Mouse (Mus musculus): ENCODE data around the gene Kdr. TPM values are rescaled to one million over a fixed set of nuclear protein-coding genes. Genes with fewer than 3 reads are reported as not detected.

The Kdr gene
- polyA plus RNA-seq, 1 experiment from 2014 or later: 46.4 TPM

GRCm38 (mm10) chr5:75962558-75962957 lies 15.7 kb downstream of the Kdr start:
- no peaks in the 10 kb centered on the region for H3K27me3 ChIP-seq (replicated peaks; ENCODE audit: insufficient read depth, low read length)
- H3K4me1 ChIP-seq (ENCODE audit: insufficient read depth, low read depth, low read length): no peaks in the 10 kb centered on the region
- no peak overlapping the region for H3K27ac ChIP-seq (ENCODE audit: low read length)
- TF ChIP-seq EP300 (IDR thresholded peaks at IDR 0.05) (no peak), CTCF (IDR thresholded peaks at IDR 0.05) (no peak)
- no peak overlapping the region for H3K4me2 ChIP-seq (replicated peaks; ENCODE audit: low read depth, low read length)
- WGBS: 78% methylated on average over 12 of the region's 12 CpGs
- no peaks in the 10 kb centered on the region for H3K36me3 ChIP-seq (ENCODE audit: insufficient read depth, low read length)
- ATAC-seq (no peak), DNase-seq (ENCODE audit: low spot score) (no peak)
- H3K4me3 ChIP-seq (ENCODE audit: low read depth, low read length): no peak overlapping the region
- no peak overlapping the region for H3K9ac ChIP-seq (replicated peaks; ENCODE audit: low read depth)
- H3K9me3 ChIP-seq (ENCODE audit: low read length): no peaks in the 10 kb centered on the region

GRCm38 (mm10) chr5:75961741-75962469 lies 16.4 kb downstream of the Kdr start:
- H3K4me2 ChIP-seq (replicated peaks; ENCODE audit: low read depth, low read length): no peak overlapping the region
- DNase-seq (ENCODE audit: low spot score): peak; percentile 40
- WGBS: 55% methylated on average over 19 of the region's 19 CpGs

GRCm38 (mm10) chr5:75959809-75960208 lies 18.4 kb downstream of the Kdr start:
- Histone ChIP-seq H3K4me2 (replicated peaks; ENCODE audit: low read depth, low read length) (no peak overlapping the region), H3K27me3 (replicated peaks; ENCODE audit: insufficient read depth, low read length) (no peaks in the 10 kb centered on the region), H3K27ac (ENCODE audit: low read length) (no peak overlapping the region), H3K4me3 (ENCODE audit: low read depth, low read length) (no peak overlapping the region), H3K4me1 (ENCODE audit: insufficient read depth, low read depth, low read length) (no peaks in the 10 kb centered on the region), H3K9ac (replicated peaks; ENCODE audit: low read depth) (no peak overlapping the region), H3K9me3 (ENCODE audit: low read length) (no peaks in the 10 kb centered on the region), H3K36me3 (ENCODE audit: insufficient read depth, low read length) (no peaks in the 10 kb centered on the region)
- TF ChIP-seq CTCF (IDR thresholded peaks at IDR 0.05): no peak
- TF ChIP-seq EP300 (IDR thresholded peaks at IDR 0.05): no peak
- no peak for ATAC-seq
- WGBS: 71% methylated on average over 3 of the region's 3 CpGs
- no peak for DNase-seq (ENCODE audit: low spot score)

More at GRCm38 (mm10) chr5:75961741-75962469, 16.4 kb downstream of the Kdr start:
- Histone ChIP-seq H3K9me3 (ENCODE audit: low read length) (no peaks in the 10 kb centered on the region), H3K27ac (ENCODE audit: low read length) (no peak overlapping the region; the same call in 1 of the 2 replicates), H3K4me1 (ENCODE audit: insufficient read depth, low read depth, low read length) (no peaks in the 10 kb centered on the region), H3K36me3 (ENCODE audit: insufficient read depth, low read length) (no peaks in the 10 kb centered on the region), H3K9ac (replicated peaks; ENCODE audit: low read depth) (no peak overlapping the region), H3K27me3 (replicated peaks; ENCODE audit: insufficient read depth, low read length) (no peaks in the 10 kb centered on the region), H3K4me3 (ENCODE audit: low read depth, low read length) (no peak overlapping the region)
- TF ChIP-seq EP300 (IDR thresholded peaks at IDR 0.05) (peak; percentile 72; the same call in 1 of the 2 replicates), CTCF (IDR thresholded peaks at IDR 0.05) (no peak)
- ATAC-seq: peak; percentile 93

- H3K4me2 ChIP-seq (replicated peaks; ENCODE audit: low read depth, low read length): no peak overlapping the region
- no peak overlapping the region for H3K9ac ChIP-seq (replicated peaks; ENCODE audit: low read depth)
- no peaks in the 10 kb centered on the region for H3K36me3 ChIP-seq (ENCODE audit: insufficient read depth, low read length)
- H3K9me3 ChIP-seq (ENCODE audit: low read length): no peaks in the 10 kb centered on the region
- TF ChIP-seq CTCF (IDR thresholded peaks at IDR 0.05): no peak
- no peak for TF ChIP-seq EP300 (IDR thresholded peaks at IDR 0.05)
- H3K27me3 ChIP-seq (replicated peaks; ENCODE audit: insufficient read depth, low read length): no peaks in the 10 kb centered on the region
- no peak for ATAC-seq
- H3K27ac ChIP-seq (ENCODE audit: low read length): no peak overlapping the region
- H3K4me1 ChIP-seq (ENCODE audit: insufficient read depth, low read depth, low read length): no peaks in the 10 kb centered on the region
- no peak overlapping the region for H3K4me3 ChIP-seq (ENCODE audit: low read depth, low read length)
- 80% methylated on average over 3 of the region's 3 CpGs for WGBS
- DNase-seq (ENCODE audit: low spot score): no peak
These were observed 21.7 kb downstream of the Kdr start for GRCm38 (mm10) chr5:75956526-75956925.

GRCm38 (mm10) chr5:75955876-75956275 lies 22.4 kb downstream of the Kdr start:
- no peak for ATAC-seq
- H3K36me3 ChIP-seq (ENCODE audit: insufficient read depth, low read length): no peaks in the 10 kb centered on the region
- no peak overlapping the region for H3K4me3 ChIP-seq (ENCODE audit: low read depth, low read length)
- H3K9me3 ChIP-seq (ENCODE audit: low read length): no peaks in the 10 kb centered on the region
- no peak overlapping the region for H3K4me2 ChIP-seq (replicated peaks; ENCODE audit: low read depth, low read length)
- no peaks in the 10 kb centered on the region for H3K4me1 ChIP-seq (ENCODE audit: insufficient read depth, low read depth, low read length)
- H3K9ac ChIP-seq (replicated peaks; ENCODE audit: low read depth): no peak overlapping the region
- WGBS: 76% methylated on average over 9 of the region's 9 CpGs
- H3K27me3 ChIP-seq (replicated peaks; ENCODE audit: insufficient read depth, low read length): no peaks in the 10 kb centered on the region
- H3K27ac ChIP-seq (ENCODE audit: low read length): no peak overlapping the region
- TF ChIP-seq EP300 (IDR thresholded peaks at IDR 0.05): no peak
- no peak for TF ChIP-seq CTCF (IDR thresholded peaks at IDR 0.05)
- DNase-seq (ENCODE audit: low spot score): no peak

- Histone ChIP-seq H3K4me1 (ENCODE audit: insufficient read depth, low read depth, low read length) (no peaks in the 10 kb centered on the region), H3K27ac (ENCODE audit: low read length) (no peak overlapping the region), H3K27me3 (replicated peaks; ENCODE audit: insufficient read depth, low read length) (no peaks in the 10 kb centered on the region), H3K9ac (replicated peaks; ENCODE audit: low read depth) (no peak overlapping the region), H3K4me3 (ENCODE audit: low read depth, low read length) (no peak overlapping the region), H3K9me3 (ENCODE audit: low read length) (no peaks in the 10 kb centered on the region), H3K4me2 (replicated peaks; ENCODE audit: low read depth, low read length) (no peak overlapping the region), H3K36me3 (ENCODE audit: insufficient read depth, low read length) (no peaks in the 10 kb centered on the region)
- WGBS: 63% methylated on average over 3 of the region's 3 CpGs
- DNase-seq (ENCODE audit: low spot score) (no peak), ATAC-seq (no peak)
- TF ChIP-seq EP300 (IDR thresholded peaks at IDR 0.05) (no peak), CTCF (IDR thresholded peaks at IDR 0.05) (no peak)
These were observed 23.4 kb downstream of the Kdr start for GRCm38 (mm10) chr5:75954778-75955330.
